Mouse (Mus musculus) bone marrow macrophage, adult 2 months (primary cell): ENCODE data around the gene Ccpg1. TPM values are rescaled to one million over a fixed set of nuclear protein-coding genes. Genes with fewer than 3 reads are reported as not detected.

ENCODE experiments used
- H3K27ac ChIP-seq: 2 replicates; pipeline ENCODE4 v1.5.1; 2012; ENCODE audit warnings: low read depth, low read length; ENCODE audit not compliant: insufficient read depth
- H3K4me1 ChIP-seq: 2 replicates; pipeline ENCODE4 v1.6.1; 2012; ENCODE audit warnings: low read length; ENCODE audit not compliant: control insufficient read depth, insufficient read depth
- H3K4me3 ChIP-seq: 2 replicates; pipeline ENCODE4 v1.5.1; 2012; ENCODE audit warnings: mild to moderate bottlenecking, low read length, moderate library complexity; ENCODE audit not compliant: insufficient read depth
- CTCF ChIP-seq: IDR thresholded peaks from 2 replicates; pipeline ENCODE4 v1.5.1; 2012; ENCODE audit warnings: low read depth, mild to moderate bottlenecking, low read length, moderate library complexity
- POLR2A ChIP-seq: IDR thresholded peaks from 2 replicates; pipeline ENCODE4 v1.6.1; 2012; ENCODE audit warnings: mild to moderate bottlenecking, low read depth, low read length, borderline replicate concordance
- polyA plus RNA-seq: library from polyadenylated mRNA; stranded (reverse); fragments of >200 nt; gene quantifications from 2 replicates; pipeline ENCODE4 v1.2.4, GENCODE M21; 2012; ENCODE audit not compliant: missing spikeins, insufficient read depth, insufficient read length

Ccpg1 gene
- polyA plus RNA-seq, 1 experiment = 95.8 TPM

GRCm38 (mm10) chr9:73008384-73008783 is 23.2 kb downstream of the Ccpg1 start:
- H3K4me3 ChIP-seq = no peak overlapping the region
- H3K4me1 ChIP-seq = no peaks in the 10 kb centered on the region
- H3K27ac ChIP-seq = no peak overlapping the region
- TF ChIP-seq POLR2A (no peak), CTCF (no peak)

DNA sequence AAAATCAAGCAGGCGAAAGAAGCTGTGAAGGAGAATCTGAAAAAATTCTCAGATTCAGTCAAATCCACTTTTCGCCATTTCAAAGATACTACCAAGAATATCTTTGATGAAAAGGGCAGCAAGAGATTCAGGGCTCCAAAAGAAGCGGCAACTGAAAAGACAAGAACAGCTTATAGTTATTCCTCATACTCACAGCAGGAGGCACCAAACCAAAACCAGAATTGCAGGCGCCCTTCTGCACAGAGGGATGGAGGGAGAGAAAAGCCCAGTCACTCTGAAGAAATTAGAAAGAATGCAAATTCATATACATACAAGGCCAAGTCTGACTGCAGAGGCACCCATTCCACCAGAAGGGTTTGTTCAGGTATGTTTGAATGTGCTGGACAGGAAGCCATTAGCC is 27.4 kb downstream of the Ccpg1 start:
- Histone ChIP-seq H3K4me1 (no peaks in the 10 kb centered on the region), H3K4me3 (no peak overlapping the region), H3K27ac (no peak overlapping the region)
- TF ChIP-seq CTCF (no peak), POLR2A (no peak)

DNA sequence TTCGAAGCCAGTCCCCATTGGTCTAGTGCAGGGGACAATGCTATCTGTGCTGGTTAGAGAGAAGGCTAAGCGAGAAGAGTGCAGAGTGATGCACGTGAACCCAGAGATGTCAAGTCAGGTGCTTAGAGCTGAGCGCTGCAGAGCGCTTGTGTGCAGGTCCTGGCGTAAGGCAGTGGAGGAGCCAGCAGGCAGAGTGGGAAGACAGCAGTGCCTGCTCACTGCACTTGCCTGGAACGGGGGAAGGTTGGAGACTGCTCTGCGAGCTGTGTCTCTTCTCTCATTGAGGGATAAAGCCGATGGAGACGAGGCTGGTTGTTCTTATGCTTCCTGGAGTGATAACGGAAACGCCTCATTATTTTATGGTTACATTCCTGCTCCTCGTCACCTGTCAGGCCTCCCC is 29.5 kb downstream of the Ccpg1 start:
- no peak overlapping the region for H3K4me3 ChIP-seq
- no peak for TF ChIP-seq POLR2A
- TF ChIP-seq CTCF = no peak
- H3K4me1 ChIP-seq = no peaks in the 10 kb centered on the region
- no peak overlapping the region for H3K27ac ChIP-seq

GRCm38 (mm10) chr9:73019841-73020240 is 34.6 kb downstream of the Ccpg1 start:
- TF ChIP-seq CTCF (no peak), POLR2A (no peak)
- H3K4me1 ChIP-seq = no peaks in the 10 kb centered on the region
- no peak overlapping the region for H3K4me3 ChIP-seq
- no peak overlapping the region for H3K27ac ChIP-seq

DNA sequence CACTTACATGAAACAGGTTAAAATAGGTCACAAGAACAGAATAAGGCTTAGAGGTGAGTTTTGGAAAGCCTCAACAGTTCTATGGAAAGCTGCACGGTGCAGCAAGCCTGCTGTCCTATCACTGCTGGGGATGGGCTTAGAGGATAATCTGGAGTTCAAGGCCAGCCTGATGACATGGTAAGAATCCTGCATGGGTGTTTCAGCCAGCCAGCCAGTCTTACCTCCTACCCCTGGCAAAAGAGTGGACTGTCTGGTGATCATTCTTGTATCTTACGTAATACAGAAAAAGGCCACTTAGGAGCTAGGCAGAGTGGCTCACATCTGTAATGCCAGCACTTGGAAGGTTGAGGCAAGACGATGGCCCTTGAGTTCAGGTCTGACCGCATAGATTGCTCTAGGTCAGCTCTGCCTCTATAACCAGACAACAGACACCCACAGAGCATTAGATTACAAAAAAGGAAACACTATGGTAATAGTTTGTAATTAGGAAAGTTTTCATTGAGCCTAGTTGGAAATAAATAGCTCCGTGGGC is 35.4 kb downstream of the Ccpg1 start:
- Histone ChIP-seq H3K4me3 (no peak overlapping the region), H3K27ac (no peak overlapping the region), H3K4me1 (no peaks in the 10 kb centered on the region)
- TF ChIP-seq POLR2A = no peak
- TF ChIP-seq CTCF = no peak

DNA sequence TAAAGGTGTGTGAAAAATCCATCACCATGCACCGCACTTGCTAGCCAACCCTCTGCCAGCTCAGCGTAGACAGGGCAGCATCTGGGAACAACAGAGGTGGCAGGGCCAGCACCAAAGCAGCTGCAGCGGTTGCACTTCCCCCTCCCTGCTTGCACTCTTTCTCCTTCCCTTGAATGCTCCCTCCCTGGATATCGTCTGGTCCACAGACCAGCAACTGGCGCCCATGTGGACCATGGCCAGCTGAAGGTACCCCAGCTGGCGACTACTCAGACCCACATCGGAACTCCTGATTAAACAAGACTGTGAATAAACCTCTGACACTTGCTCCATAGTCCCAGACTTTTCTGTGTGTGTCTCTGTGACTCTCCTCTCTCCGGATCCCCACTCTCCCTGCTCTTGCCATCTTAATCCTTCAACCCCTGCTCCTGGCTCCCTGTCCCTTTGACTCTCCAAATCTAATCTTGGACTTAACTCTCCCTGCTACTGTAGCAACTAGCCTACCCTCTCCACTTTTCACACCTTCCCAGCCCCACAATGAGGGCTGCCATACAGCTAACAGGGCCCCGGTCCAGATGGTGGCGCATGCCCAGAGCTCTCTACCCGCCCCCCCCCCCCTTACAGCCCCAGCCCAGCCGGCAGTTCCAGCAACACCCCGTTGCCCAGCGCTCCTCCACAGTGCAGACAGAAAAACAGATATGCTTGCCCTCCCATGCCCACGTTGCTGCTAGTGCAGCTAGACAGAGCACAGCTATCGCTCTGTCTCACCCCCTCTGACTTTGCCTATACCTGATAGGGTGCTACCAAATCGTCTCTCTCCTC is 40.8 kb downstream of the Ccpg1 start:
- TF ChIP-seq CTCF = no peak
- TF ChIP-seq POLR2A = no peak
- Histone ChIP-seq H3K27ac (no peak overlapping the region), H3K4me1 (no peaks in the 10 kb centered on the region), H3K4me3 (no peak overlapping the region)

- H3K4me1 ChIP-seq = no peaks in the 10 kb centered on the region
- no peak overlapping the region for H3K27ac ChIP-seq
- TF ChIP-seq POLR2A (no peak), CTCF (no peak)
- H3K4me3 ChIP-seq = no peak overlapping the region
These were observed 45.2 kb downstream of the Ccpg1 start for GRCm38 (mm10) chr9:73030443-73030842.

GRCm38 (mm10) chr9:73031421-73031820 is 46.2 kb downstream of the Ccpg1 start:
- no peak overlapping the region for H3K27ac ChIP-seq
- no peaks in the 10 kb centered on the region for H3K4me1 ChIP-seq
- TF ChIP-seq POLR2A (no peak), CTCF (no peak)

DNA sequence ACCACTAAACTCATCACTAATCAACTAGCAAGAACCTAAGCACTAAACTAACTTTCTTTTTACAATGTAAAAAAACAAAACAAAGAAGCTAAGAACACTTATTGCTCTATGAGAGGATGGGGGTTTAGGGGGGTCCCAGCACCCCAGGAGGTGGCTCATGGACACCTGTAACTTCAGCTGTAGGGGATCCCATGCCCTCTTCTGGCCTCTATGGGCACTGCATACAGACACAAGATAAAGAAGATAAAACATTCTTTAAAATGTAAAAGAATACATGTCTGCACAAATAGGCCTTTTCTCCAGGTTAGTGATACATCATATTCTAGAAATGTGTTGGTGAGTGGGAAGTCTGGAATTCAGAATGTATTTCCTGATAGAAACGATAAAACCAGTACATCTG is 48.2 kb downstream of the Ccpg1 start:
- no peak overlapping the region for H3K27ac ChIP-seq
- no peaks in the 10 kb centered on the region for H3K4me1 ChIP-seq
- TF ChIP-seq POLR2A = no peak
- TF ChIP-seq CTCF = no peak
- no peak overlapping the region for H3K4me3 ChIP-seq

More at GRCm38 (mm10) chr9:73031421-73031820, 46.2 kb downstream of the Ccpg1 start:
- no peak overlapping the region for H3K4me3 ChIP-seq

GRCm38 (mm10) chr9:73039222-73039945 is 54.2 kb downstream of the Ccpg1 start:
- peak; percentile 60 for TF ChIP-seq POLR2A
- no peak for TF ChIP-seq CTCF
- H3K4me1 ChIP-seq = peaks cover 3% of the 10 kb centered on the region
- H3K27ac ChIP-seq = peak overlapping the region; percentile 53
- H3K4me3 ChIP-seq = peak overlapping the region; percentile 78

GRCm38 (mm10) chr9:73040080-73040479 is 54.9 kb downstream of the Ccpg1 start, which contains the start of gene Pigb:
TSS of gene Pigb (minus strand) at chr9:73040378.
- H3K27ac ChIP-seq = peak within 1 kb of the TSS; percentile 53
- peak within 1 kb of the TSS; percentile 78 for H3K4me3 ChIP-seq
- H3K4me1 ChIP-seq = peaks cover 3% of the 10 kb centered on the region
- no peak for TF ChIP-seq POLR2A
- no peak for TF ChIP-seq CTCF
